Mouse (Mus musculus) lung, postnatal 0 days (tissue): ENCODE results near the gene Cenpo.

ENCODE experiments used
- CTCF ChIP-seq: IDR thresholded peaks from 2 replicates; pipeline ENCODE4 v1.5.1; 2016; ENCODE audit warnings: antibody characterized with exemption, mild to moderate bottlenecking
- EP300 ChIP-seq: IDR thresholded peaks from 2 replicates; pipeline ENCODE4 v1.6.1; 2016; ENCODE audit warnings: antibody characterized with exemption, mild to moderate bottlenecking, control low read depth

GRCm38 (mm10) chr12:4230156-4230555 is 3.9 kb downstream of the Cenpo start:
- TF ChIP-seq EP300 (no peak), CTCF (no peak)
